Mouse (Mus musculus): Measurements from ENCODE around the gene Lca5. TPM values are rescaled to one million over a fixed set of nuclear protein-coding genes. Genes with fewer than 3 reads are reported as not detected.

The Lca5 gene
- total and polyA plus RNA-seq, 3 experiments = 0.46 to 6.5 (median 4.0) TPM

DNA sequence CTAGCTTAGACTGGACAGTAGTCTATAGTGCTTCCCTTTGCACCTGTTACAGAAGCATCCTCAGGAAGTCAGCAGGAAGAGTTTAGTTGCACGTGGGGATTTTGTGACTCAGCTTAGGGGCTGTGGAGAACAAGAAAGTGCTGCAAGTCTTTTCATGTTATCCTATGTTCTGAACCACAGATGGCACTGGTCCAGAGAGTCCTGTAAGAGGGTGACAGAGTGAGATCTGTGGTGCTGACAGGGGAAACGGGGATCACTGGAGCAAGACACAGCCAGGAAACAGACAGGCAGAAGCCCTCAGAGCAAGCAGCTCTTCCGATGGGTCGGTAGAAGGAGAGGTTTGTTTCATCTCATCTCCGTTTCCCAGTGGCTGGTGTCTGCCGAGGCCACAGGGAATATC is 55.6 kb downstream of the Lca5 start:
- Histone ChIP-seq H3K4me3 (ENCODE audit: low read depth, low read length) (no peak overlapping the region), H3K36me3 (replicated peaks) (no peaks in the 10 kb centered on the region), H3K4me1 (ENCODE audit: insufficient read depth, low read depth, low read length) (peaks cover 4% of the 10 kb centered on the region; the same call in 1 of the 2 replicates), H3K9me3 (replicated peaks) (no peaks in the 10 kb centered on the region), H3K27me3 (ENCODE audit: insufficient read depth, low read length) (peaks cover 10% of the 10 kb centered on the region)
- TF ChIP-seq POLR2AphosphoS5 (IDR thresholded peaks at IDR 0.05; ENCODE audit: insufficient replicate concordance, low read depth, low read length) = no peak
- no peak for DNase-seq (ENCODE audit: low spot score)
- ATAC-seq (ENCODE audit: extremely low read depth, insufficient number of reproducible peaks, low FRiP score, poor library complexity, severe bottlenecking) = no peak

DNA sequence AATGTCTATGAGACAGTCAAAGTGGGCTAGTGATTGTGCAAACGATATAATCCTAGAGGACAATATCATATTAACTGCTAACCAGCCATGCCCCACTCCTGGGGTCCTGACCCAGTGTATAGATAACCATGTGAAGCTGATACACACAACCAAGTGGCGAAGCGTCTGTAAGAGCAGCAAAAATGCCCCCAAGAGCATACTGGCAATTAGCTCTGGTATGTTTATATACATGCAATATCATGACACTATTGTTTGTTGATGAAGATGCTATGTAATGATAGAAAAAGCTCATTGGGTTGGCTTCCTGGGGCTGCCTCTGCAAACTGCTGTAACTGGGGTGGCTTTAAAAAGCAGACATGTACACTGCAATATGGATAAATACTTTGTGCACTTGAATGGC is 57.7 kb downstream of the Lca5 start:
- Histone ChIP-seq H3K4me1 (ENCODE audit: insufficient read depth, low read depth, low read length) (peaks cover 4% of the 10 kb centered on the region; the same call in 1 of the 2 replicates), H3K4me3 (ENCODE audit: low read depth, low read length) (no peak overlapping the region), H3K9me3 (replicated peaks) (no peaks in the 10 kb centered on the region), H3K36me3 (replicated peaks) (no peaks in the 10 kb centered on the region), H3K27me3 (ENCODE audit: insufficient read depth, low read length) (peaks cover 10% of the 10 kb centered on the region)
- ATAC-seq (ENCODE audit: extremely low read depth, insufficient number of reproducible peaks, low FRiP score, poor library complexity, severe bottlenecking) (no peak), DNase-seq (ENCODE audit: low spot score) (no peak)
- TF ChIP-seq TAL1 (conservative IDR thresholded peaks at IDR 0.05; ENCODE audit: low read depth, low read length) (no peak), GATA1 (IDR thresholded peaks at IDR 0.05; ENCODE audit: borderline replicate concordance, low read length) (no peak), GATA2 (IDR thresholded peaks at IDR 0.05; ENCODE audit: borderline replicate concordance, low read depth, low read length) (no peak), POLR2AphosphoS5 (IDR thresholded peaks at IDR 0.05; ENCODE audit: insufficient replicate concordance, low read depth, low read length) (no peak), CTCF (IDR thresholded peaks at IDR 0.05; ENCODE audit: low read depth, low read length) (no peak)

DNA sequence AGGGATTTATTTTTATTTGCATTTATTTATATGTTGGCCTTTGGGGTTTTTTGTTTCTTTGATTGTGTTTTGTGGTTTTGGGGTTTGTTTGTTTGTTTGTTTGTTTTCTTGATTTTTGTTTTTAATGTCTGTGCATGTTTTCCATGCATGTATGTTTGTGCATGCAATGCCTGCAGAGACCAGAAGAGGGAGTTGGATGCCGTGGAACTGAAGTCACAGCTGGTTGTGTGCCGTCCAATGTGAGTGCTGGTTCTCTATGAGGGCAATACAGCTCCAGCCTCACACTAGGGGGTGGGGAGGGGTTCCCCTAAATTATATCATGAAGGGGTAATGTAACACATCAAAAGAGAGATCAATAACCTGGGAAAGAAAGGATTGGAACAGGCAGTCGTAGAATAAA is 58.2 kb downstream of the Lca5 start:
- no peak overlapping the region for H3K4me3 ChIP-seq (ENCODE audit: low read depth, low read length)
- H3K36me3 ChIP-seq (replicated peaks) = no peaks in the 10 kb centered on the region
- ATAC-seq (ENCODE audit: extremely low read depth, insufficient number of reproducible peaks, low FRiP score, poor library complexity, severe bottlenecking) (no peak; the same call in 1 of the 2 replicates), DNase-seq (ENCODE audit: low spot score) (no peak)
- no peaks in the 10 kb centered on the region for H3K9me3 ChIP-seq (replicated peaks)
- peaks cover 10% of the 10 kb centered on the region for H3K27me3 ChIP-seq (ENCODE audit: insufficient read depth, low read length)
- TF ChIP-seq GATA1 (IDR thresholded peaks at IDR 0.05; ENCODE audit: borderline replicate concordance, low read length) (no peak), CTCF (IDR thresholded peaks at IDR 0.05; ENCODE audit: low read depth, low read length) (peak; percentile 47)
- peaks cover 4% of the 10 kb centered on the region; the same call in 1 of the 2 replicates for H3K4me1 ChIP-seq (ENCODE audit: insufficient read depth, low read depth, low read length)

DNA sequence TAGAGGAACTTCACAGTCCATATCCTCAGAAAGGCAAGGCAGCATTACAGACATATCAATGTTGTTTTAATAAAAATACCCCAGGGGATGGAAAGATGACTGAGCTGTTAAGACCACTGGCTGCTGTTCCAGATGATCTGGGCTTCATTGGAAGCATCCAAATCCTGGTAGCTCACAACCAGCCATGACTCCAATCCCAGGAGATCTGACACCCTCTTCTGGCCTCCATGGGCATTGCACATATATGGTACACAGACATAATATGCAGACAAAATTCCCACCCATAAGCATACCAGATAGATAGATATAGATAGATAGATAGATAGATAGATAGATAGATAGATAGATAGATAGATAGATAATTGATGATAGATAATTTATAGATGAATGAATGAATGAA is 59.6 kb downstream of the Lca5 start:
- DNase-seq (ENCODE audit: low spot score) (no peak), ATAC-seq (ENCODE audit: extremely low read depth, insufficient number of reproducible peaks, low FRiP score, poor library complexity, severe bottlenecking) (no peak)
- Histone ChIP-seq H3K9me3 (replicated peaks) (no peaks in the 10 kb centered on the region), H3K36me3 (replicated peaks) (no peaks in the 10 kb centered on the region), H3K4me3 (ENCODE audit: low read depth, low read length) (no peak overlapping the region), H3K4me1 (ENCODE audit: insufficient read depth, low read depth, low read length) (peaks cover 5% of the 10 kb centered on the region), H3K27me3 (ENCODE audit: insufficient read depth, low read length) (peaks cover 7% of the 10 kb centered on the region)
- TF ChIP-seq TAL1 (conservative IDR thresholded peaks at IDR 0.05; ENCODE audit: low read depth, low read length) (no peak), CTCF (IDR thresholded peaks at IDR 0.05; ENCODE audit: low read depth, low read length) (no peak), GATA1 (IDR thresholded peaks at IDR 0.05; ENCODE audit: borderline replicate concordance, low read length) (no peak), GATA2 (IDR thresholded peaks at IDR 0.05; ENCODE audit: borderline replicate concordance, low read depth, low read length) (no peak), POLR2AphosphoS5 (IDR thresholded peaks at IDR 0.05; ENCODE audit: insufficient replicate concordance, low read depth, low read length) (no peak)

DNA sequence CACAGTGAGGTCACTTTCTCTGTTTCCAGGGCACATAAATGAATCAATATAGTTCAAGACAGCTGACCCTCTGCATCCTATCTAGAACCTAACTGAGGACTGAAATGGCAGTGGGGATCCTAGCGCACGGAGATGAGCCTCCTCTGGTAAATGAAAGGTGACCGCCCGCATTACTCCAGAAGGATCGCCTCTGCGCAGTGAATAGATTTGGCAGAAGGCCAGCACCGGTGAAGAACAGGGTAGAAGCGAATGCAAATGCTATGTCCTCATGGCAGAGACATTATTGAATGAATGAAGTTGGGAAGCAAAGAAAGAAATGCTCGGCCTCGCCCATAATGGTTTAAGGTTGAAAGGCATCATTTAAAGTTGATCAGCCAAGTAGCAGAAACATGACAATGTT is 61.3 kb downstream of the Lca5 start:
- no peak for ATAC-seq (ENCODE audit: extremely low read depth, insufficient number of reproducible peaks, low FRiP score, poor library complexity, severe bottlenecking)
- H3K4me3 ChIP-seq (ENCODE audit: low read depth, low read length) = no peak overlapping the region
- peaks cover 20% of the 10 kb centered on the region for H3K4me1 ChIP-seq (ENCODE audit: insufficient read depth, low read depth, low read length)
- no peaks in the 10 kb centered on the region for H3K36me3 ChIP-seq (replicated peaks)
- TF ChIP-seq GATA1 (IDR thresholded peaks at IDR 0.05; ENCODE audit: borderline replicate concordance, low read length) (no peak), GATA2 (IDR thresholded peaks at IDR 0.05; ENCODE audit: borderline replicate concordance, low read depth, low read length) (no peak), CTCF (IDR thresholded peaks at IDR 0.05; ENCODE audit: low read depth, low read length) (no peak), TAL1 (conservative IDR thresholded peaks at IDR 0.05; ENCODE audit: low read depth, low read length) (no peak), POLR2AphosphoS5 (IDR thresholded peaks at IDR 0.05; ENCODE audit: insufficient replicate concordance, low read depth, low read length) (no peak)
- H3K9me3 ChIP-seq (replicated peaks) = no peaks in the 10 kb centered on the region
- DNase-seq (ENCODE audit: low spot score) = no peak
- no peaks in the 10 kb centered on the region for H3K27me3 ChIP-seq (ENCODE audit: insufficient read depth, low read length)

DNA sequence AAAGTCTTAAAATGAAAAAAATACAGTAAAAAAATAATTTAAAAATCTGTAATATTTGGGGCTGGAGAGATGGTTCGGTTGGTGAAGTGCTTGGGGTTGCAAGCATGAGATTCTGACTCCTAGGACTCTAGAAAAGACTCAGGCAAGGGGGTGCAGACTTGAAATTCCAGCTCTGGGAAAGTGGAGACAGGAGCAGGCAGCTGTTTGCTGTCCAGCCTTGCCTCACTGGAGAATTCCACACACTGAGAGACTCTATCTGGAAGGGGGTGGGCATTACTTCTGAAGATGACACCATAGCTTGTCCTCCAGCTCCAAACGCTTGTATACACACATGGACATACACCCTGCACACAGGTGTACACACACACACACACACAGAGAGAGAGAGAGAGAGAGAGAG is 63.8 kb downstream of the Lca5 start:
- ATAC-seq (ENCODE audit: extremely low read depth, insufficient number of reproducible peaks, low FRiP score, poor library complexity, severe bottlenecking) (no peak), DNase-seq (ENCODE audit: low spot score) (no peak)
- no peak for TF ChIP-seq POLR2AphosphoS5 (IDR thresholded peaks at IDR 0.05; ENCODE audit: insufficient replicate concordance, low read depth, low read length)
- TF ChIP-seq TAL1 (conservative IDR thresholded peaks at IDR 0.05; ENCODE audit: low read depth, low read length) = no peak
- no peak for TF ChIP-seq GATA2 (IDR thresholded peaks at IDR 0.05; ENCODE audit: borderline replicate concordance, low read depth, low read length)
- no peak for TF ChIP-seq GATA1 (IDR thresholded peaks at IDR 0.05; ENCODE audit: borderline replicate concordance, low read length)
- TF ChIP-seq CTCF (IDR thresholded peaks at IDR 0.05; ENCODE audit: low read depth, low read length) = no peak
- no peaks in the 10 kb centered on the region for H3K27me3 ChIP-seq (ENCODE audit: insufficient read depth, low read length)
- H3K36me3 ChIP-seq (replicated peaks) = no peaks in the 10 kb centered on the region
- H3K4me1 ChIP-seq (ENCODE audit: insufficient read depth, low read depth, low read length) = peaks cover 29% of the 10 kb centered on the region
- H3K9me3 ChIP-seq (replicated peaks) = no peaks in the 10 kb centered on the region
- H3K4me3 ChIP-seq (ENCODE audit: low read depth, low read length) = no peak overlapping the region
